Mouse (Mus musculus) intestine, embryonic 15.5 days (tissue): ENCODE measurements around the gene Gm11492. TPM values are rescaled to one million over a fixed set of nuclear protein-coding genes. Genes with fewer than 3 reads are reported as not detected.
A peak's percentile ranks its signal among the peaks of the same experiment; 100 is the strongest.

Experiments used
- ATAC-seq: fragments of 200-750 bp; cut with Nextera tagmentation; 2 replicates; pipeline ENCODE4 v1.8.0; 2017; ENCODE audit warnings: moderate TSS enrichment, moderate library complexity
- H3K27ac ChIP-seq: fragments of 300-500 bp; sonication (generic); 2 replicates; pipeline ENCODE4 v1.5.1; 2015; ENCODE audit warnings: mild to moderate bottlenecking, inconsistent platforms
- H3K27me3 ChIP-seq: fragments of 300-500 bp; sonication (generic); replicated peaks from 2 replicates; pipeline ENCODE4 v1.6.1; 2015; ENCODE audit warnings: inconsistent platforms
- H3K36me3 ChIP-seq: fragments of 300-500 bp; sonication (generic); 2 replicates; pipeline ENCODE4 v1.6.1; 2015; ENCODE audit warnings: inconsistent platforms
- H3K4me1 ChIP-seq: fragments of 300-500 bp; sonication (generic); replicated peaks from 2 replicates; pipeline ENCODE4 v1.6.1; 2015; ENCODE audit warnings: inconsistent platforms
- H3K4me2 ChIP-seq: fragments of 300-500 bp; sonication (generic); replicated peaks from 2 replicates; pipeline ENCODE4 v1.6.1; 2015; ENCODE audit warnings: mild to moderate bottlenecking, inconsistent platforms
- H3K4me3 ChIP-seq: fragments of 300-500 bp; sonication (generic); replicated peaks from 2 replicates; pipeline ENCODE4 v1.5.1; 2015; ENCODE audit warnings: inconsistent platforms
- H3K9ac ChIP-seq: fragments of 300-500 bp; sonication (generic); 2 replicates; pipeline ENCODE4 v1.6.1; 2015; ENCODE audit warnings: inconsistent platforms
- H3K9me3 ChIP-seq: fragments of 300-500 bp; sonication (generic); 2 replicates; pipeline ENCODE4 v1.6.1; 2016; ENCODE audit warnings: inconsistent platforms
- WGBS: fragments of 180-500 bp; shearing (Covaris S2); methylation state at CpG from one replicate; pipeline ENCODE4 v1.1.7; 2015; 5-methylcytosine and 5-hydroxymethylcytosine counted together
- polyA plus RNA-seq: library from polyadenylated mRNA; unstranded; fragments of >200 nt; fragmentation: Nextera tagmentation; extraction: Ambion mirVana; gene quantifications from 2 replicates; pipeline ENCODE4 v1.2.1, GENCODE M21; 2015

Gene Gm11492
- polyA plus RNA-seq, 1 experiment from 2014 or later, result not detected

DNA sequence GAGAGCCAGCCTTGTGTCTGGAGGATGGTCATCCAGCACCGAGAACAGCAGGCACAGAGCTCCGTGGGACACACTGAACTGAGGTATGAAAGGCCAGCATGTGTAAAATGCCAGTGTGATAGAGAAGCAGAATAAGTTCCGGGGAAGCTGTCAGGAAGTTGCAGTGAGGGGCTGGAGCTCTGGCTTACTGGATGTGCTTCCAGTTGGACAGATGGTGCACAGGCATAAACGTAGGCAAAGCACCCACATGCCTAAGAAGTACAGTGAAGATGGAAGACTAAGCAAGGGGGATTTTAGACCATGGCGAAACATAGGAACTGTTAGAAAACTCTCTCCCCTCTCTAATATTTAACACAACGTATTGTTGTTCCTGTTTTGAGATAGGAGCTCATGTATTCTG is 5.2 kb upstream of the Gm11492 start:
- no peaks in the 10 kb centered on the region for H3K4me1 ChIP-seq
- H3K27me3 ChIP-seq, result no peaks in the 10 kb centered on the region
- H3K36me3 ChIP-seq, result no peaks in the 10 kb centered on the region
- H3K9me3 ChIP-seq, result no peaks in the 10 kb centered on the region
- H3K27ac ChIP-seq, result no peak overlapping the region
- ATAC-seq, result no peak
- H3K9ac ChIP-seq, result no peak overlapping the region
- 53% methylated on average over 6 of the region's 6 CpGs for WGBS
- no peak overlapping the region for H3K4me2 ChIP-seq
- H3K4me3 ChIP-seq, result no peak overlapping the region

- Histone ChIP-seq H3K4me2 (no peak within 1 kb of the TSS), H3K4me1 (no peaks in the 10 kb centered on the region), H3K27ac (no peak within 1 kb of the TSS), H3K27me3 (no peaks in the 10 kb centered on the region), H3K9me3 (no peaks in the 10 kb centered on the region), H3K9ac (no peak within 1 kb of the TSS), H3K4me3 (no peak within 1 kb of the TSS), H3K36me3 (no peaks in the 10 kb centered on the region)
- ATAC-seq, result no peak
- 79% methylated on average over 7 of the region's 7 CpGs for WGBS
Observed at GRCm38 (mm10) chr11:87568255-87568953, 2.0 kb downstream of the Gm11492 start, which contains the start of gene Sept4. Gene Sept4 (plus strand): TSS chr11:87568903.

- Histone ChIP-seq H3K4me2 (no peak overlapping the region), H3K4me1 (0 out of 2 replicates have a peak, but pooled peaks cover 4% of the 10 kb centered on the region), H3K36me3 (no peaks in the 10 kb centered on the region), H3K9ac (no peak overlapping the region), H3K9me3 (no peaks in the 10 kb centered on the region), H3K27ac (no peak overlapping the region), H3K4me3 (no peak overlapping the region), H3K27me3 (no peaks in the 10 kb centered on the region)
- no peak for ATAC-seq
- WGBS, result 67% methylated on average over 5 of the region's 5 CpGs
Observed at GRCm38 (mm10) chr11:87570743-87571142, 4.3 kb downstream of the Gm11492 start.

GRCm38 (mm10) chr11:87571361-87571950 is 5.0 kb downstream of the Gm11492 start:
- ATAC-seq, result no peak
- Histone ChIP-seq H3K27ac (no peak overlapping the region), H3K4me1 (0 out of 2 replicates have a peak, but pooled peaks cover 4% of the 10 kb centered on the region), H3K9me3 (no peaks in the 10 kb centered on the region), H3K27me3 (no peaks in the 10 kb centered on the region), H3K36me3 (no peaks in the 10 kb centered on the region), H3K4me3 (no peak overlapping the region), H3K9ac (no peak overlapping the region), H3K4me2 (no peak overlapping the region)
- WGBS, result 95% methylated on average over 1 of the region's 1 CpGs

- H3K36me3 ChIP-seq, result no peaks in the 10 kb centered on the region
- H3K27me3 ChIP-seq, result no peaks in the 10 kb centered on the region
- H3K4me1 ChIP-seq, result peaks cover 18% of the 10 kb centered on the region
- no peak for ATAC-seq
- no peak overlapping the region for H3K9ac ChIP-seq
- H3K9me3 ChIP-seq, result no peaks in the 10 kb centered on the region
- WGBS, result 57% methylated on average over 7 of the region's 7 CpGs
- no peak overlapping the region for H3K4me2 ChIP-seq
- no peak overlapping the region for H3K4me3 ChIP-seq
- H3K27ac ChIP-seq, result no peak overlapping the region
Observed at GRCm38 (mm10) chr11:87573751-87574150, 7.3 kb downstream of the Gm11492 start.

DNA sequence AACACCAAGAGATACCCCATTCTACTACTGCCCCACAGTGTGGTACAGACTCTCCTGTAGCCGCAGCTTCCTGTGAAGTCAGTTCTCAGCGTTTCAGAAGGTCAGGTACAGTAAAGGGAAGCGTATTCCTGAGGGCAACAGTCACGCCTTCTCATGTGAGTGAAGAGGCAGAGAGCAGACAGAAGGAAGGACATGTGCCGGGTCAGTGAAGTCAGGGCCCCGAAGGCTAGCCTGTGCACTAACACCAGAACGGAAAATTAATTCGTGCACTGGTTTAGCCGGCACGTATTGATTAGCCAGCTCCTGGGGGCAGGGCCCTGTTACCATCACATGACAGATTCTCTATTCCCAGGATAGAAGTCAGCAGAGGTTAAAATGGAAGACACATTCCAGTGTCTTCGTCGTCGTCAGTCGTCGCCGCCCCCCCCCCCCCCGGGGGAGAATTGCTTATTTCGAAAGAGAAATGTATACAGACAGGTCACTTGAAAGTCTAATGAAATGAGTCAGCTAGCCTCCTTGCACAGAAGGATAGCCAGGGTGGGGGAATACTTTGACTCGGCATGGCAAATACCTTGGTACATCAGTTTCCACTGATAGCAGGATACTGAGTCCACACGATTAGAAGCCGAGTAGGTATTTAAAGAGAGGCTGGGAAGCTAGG is 8.2 kb downstream of the Gm11492 start:
- no peak overlapping the region for H3K4me3 ChIP-seq
- no peak overlapping the region for H3K9ac ChIP-seq
- no peaks in the 10 kb centered on the region for H3K36me3 ChIP-seq
- no peak overlapping the region for H3K4me2 ChIP-seq
- no peaks in the 10 kb centered on the region for H3K9me3 ChIP-seq
- 50% methylated on average over 21 of the region's 21 CpGs for WGBS
- H3K4me1 ChIP-seq, result peaks cover 23% of the 10 kb centered on the region
- ATAC-seq, result no peak
- H3K27me3 ChIP-seq, result no peaks in the 10 kb centered on the region
- no peak overlapping the region for H3K27ac ChIP-seq

- 29% methylated on average over 6 of the region's 6 CpGs for WGBS
- no peaks in the 10 kb centered on the region for H3K9me3 ChIP-seq
- no peak overlapping the region for H3K27ac ChIP-seq
- peak overlapping the region; percentile 49 for H3K4me3 ChIP-seq
- H3K27me3 ChIP-seq, result no peaks in the 10 kb centered on the region
- ATAC-seq, result no peak
- peak overlapping the region; percentile 84 for H3K4me2 ChIP-seq
- no peaks in the 10 kb centered on the region for H3K36me3 ChIP-seq
- peaks cover 23% of the 10 kb centered on the region for H3K4me1 ChIP-seq
- H3K9ac ChIP-seq, result peak overlapping the region; percentile 44
Observed at GRCm38 (mm10) chr11:87577601-87578248, 11.3 kb downstream of the Gm11492 start.

- Histone ChIP-seq H3K27me3 (no peaks in the 10 kb centered on the region), H3K9me3 (no peaks in the 10 kb centered on the region), H3K4me1 (peaks cover 23% of the 10 kb centered on the region), H3K4me2 (peak overlapping the region; percentile 84), H3K4me3 (peak overlapping the region; percentile 49), H3K36me3 (no peaks in the 10 kb centered on the region), H3K27ac (peak overlapping the region; percentile 44), H3K9ac (peak overlapping the region; percentile 44)
- ATAC-seq, result peak; percentile 87
- under 1% methylated on average over 40 of the region's 40 CpGs for WGBS
Observed at GRCm38 (mm10) chr11:87578249-87578962, 12.0 kb downstream of the Gm11492 start.

DNA sequence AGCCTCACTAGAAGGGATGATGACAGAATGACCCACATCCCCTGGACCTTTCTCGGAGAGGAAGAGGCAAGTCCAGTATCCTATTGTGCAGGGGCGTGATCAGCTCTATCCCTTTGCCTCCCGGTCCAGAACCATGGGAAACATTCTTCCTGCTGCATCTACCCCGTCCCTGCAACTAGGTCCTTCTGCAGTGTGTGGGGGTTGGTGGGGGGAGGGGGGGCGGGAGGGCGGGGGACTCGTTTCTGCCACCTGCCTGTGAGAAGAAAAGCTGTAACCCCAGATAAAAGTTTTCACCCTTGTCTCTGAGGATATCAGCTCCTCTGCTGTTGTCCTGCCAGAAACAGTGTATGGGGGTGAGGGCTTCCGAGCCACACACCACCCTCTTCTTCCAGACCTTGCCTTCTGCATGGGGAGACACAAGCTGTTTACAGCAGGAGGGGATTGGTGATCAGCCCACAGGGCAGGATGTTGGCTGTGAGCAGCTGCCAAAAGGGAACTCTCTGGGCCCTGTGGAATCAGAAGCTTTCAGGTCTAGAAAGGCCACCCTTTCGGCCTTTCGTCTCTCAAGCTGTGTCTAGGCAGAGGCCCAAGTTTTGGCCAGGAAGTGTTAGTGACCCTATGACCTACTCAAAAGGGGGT is 12.6 kb downstream of the Gm11492 start:
- peak overlapping the region; percentile 44; the same call in 1 of the 2 replicates for H3K9ac ChIP-seq
- peak overlapping the region; percentile 84 for H3K4me2 ChIP-seq
- peak overlapping the region; percentile 49 for H3K4me3 ChIP-seq
- peaks cover 23% of the 10 kb centered on the region for H3K4me1 ChIP-seq
- no peaks in the 10 kb centered on the region for H3K27me3 ChIP-seq
- 22% methylated on average over 10 of the region's 10 CpGs for WGBS
- ATAC-seq, result peak; percentile 31
- H3K27ac ChIP-seq, result peak overlapping the region; percentile 44; the same call in 1 of the 2 replicates
- no peaks in the 10 kb centered on the region for H3K9me3 ChIP-seq
- no peaks in the 10 kb centered on the region for H3K36me3 ChIP-seq

GRCm38 (mm10) chr11:87579713-87580112 is 13.3 kb downstream of the Gm11492 start:
- Histone ChIP-seq H3K4me3 (0 out of 2 replicates have a peak overlapping the region, but pooled peaks have one; percentile 49), H3K27ac (no peak overlapping the region), H3K27me3 (no peaks in the 10 kb centered on the region), H3K4me2 (peak overlapping the region; percentile 84; the same call in 1 of the 2 replicates), H3K9me3 (no peaks in the 10 kb centered on the region), H3K36me3 (no peaks in the 10 kb centered on the region), H3K9ac (no peak overlapping the region), H3K4me1 (peaks cover 25% of the 10 kb centered on the region)
- ATAC-seq, result no peak
- WGBS, result 63% methylated on average over 1 of the region's 1 CpGs

DNA sequence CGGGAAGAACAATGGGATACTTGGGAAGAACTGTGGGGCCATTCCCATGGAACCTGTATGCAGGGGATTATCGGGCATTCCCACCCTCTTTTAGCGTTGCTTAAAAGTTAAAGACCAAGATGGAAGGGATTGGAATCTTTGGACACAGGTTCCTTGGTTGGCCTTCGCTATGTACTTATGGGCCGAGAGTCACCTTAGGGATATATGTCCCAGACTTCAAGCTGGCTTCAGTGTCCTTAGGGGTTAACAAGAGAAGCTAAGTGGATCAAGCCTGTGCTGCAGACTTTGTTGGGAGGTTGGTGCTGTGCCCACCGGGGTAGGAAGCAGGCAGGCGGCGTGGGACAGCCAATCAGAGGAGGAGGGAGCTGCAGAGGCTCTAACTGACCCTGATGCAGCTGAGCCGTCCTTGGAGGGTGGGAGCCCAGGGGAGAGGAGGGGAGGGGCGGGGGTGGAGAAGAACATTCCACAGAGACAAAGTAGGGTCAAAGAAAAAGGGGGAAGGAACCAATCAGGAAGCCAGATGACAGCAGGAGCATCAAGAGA is 14.2 kb downstream of the Gm11492 start:
- ATAC-seq, result no peak
- no peak overlapping the region for H3K9ac ChIP-seq
- no peaks in the 10 kb centered on the region for H3K9me3 ChIP-seq
- no peak overlapping the region for H3K4me3 ChIP-seq
- WGBS, result 55% methylated on average over 10 of the region's 10 CpGs
- no peaks in the 10 kb centered on the region for H3K36me3 ChIP-seq
- H3K4me1 ChIP-seq, result peaks cover 25% of the 10 kb centered on the region
- no peak overlapping the region for H3K4me2 ChIP-seq
- no peak overlapping the region for H3K27ac ChIP-seq
- no peaks in the 10 kb centered on the region for H3K27me3 ChIP-seq
